Mouse (Mus musculus) heart, adult 11 months (tissue): ENCODE results near the gene Tbc1d9b.
"Not testable (repeated sequence)": the region's sequence is repeated elsewhere in the genome, so short reads cannot be mapped to it uniquely, and the experiment has no call there.

Source experiments
- DNase-seq: peaks from one replicate; pipeline ENCODE4 v3.0.0; 2022

The Tbc1d9b gene

GRCm38 (mm10) chr11:50130811-50131766 is at the start of gene Tbc1d9b:
Gene Tbc1d9b, plus strand, starts transcription at chr11:50131396.
- peak; percentile 99 for DNase-seq

- peak; percentile 28 for DNase-seq
Observed at GRCm38 (mm10) chr11:50086211-50086610, 45.0 kb upstream of the Tbc1d9b start.

- peak; percentile 18 for DNase-seq
Observed at GRCm38 (mm10) chr11:50089840-50090239, 41.4 kb upstream of the Tbc1d9b start.

DNA sequence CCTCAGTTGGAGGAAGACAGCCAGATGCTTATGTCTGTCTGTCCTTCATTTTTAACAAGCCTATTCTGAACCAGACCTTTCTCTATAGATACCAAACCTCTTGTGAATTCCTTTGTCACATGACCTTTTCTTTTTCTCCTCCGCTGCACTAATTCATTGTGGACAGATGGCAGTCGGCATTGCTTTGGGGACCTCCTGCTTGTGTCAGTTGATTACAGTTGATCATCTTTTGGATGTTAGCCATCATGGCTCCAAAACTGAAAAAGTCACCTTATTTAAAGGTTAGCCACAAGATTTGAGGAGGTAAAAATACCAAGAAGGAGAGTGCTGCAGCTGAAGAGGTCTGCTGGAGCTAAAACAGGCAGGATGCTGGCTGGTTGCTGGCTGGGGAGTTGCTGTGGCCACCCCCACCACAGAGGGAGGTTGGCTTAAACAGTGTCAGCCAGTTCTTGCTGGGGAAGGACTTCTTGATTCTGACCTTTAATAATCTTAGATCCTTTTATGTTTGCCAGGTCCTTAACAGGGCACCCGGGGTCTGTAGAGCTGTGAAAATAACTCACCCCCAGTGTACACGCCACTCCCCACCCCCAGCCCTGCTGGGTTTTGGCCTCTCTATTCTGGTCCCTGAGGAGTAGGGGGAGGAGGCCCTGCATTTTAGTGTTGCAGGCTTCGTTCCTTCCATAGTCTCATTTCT is 40.1 kb upstream of the Tbc1d9b start:
- DNase-seq, result peak; percentile 76

- peak; percentile 66 for DNase-seq
Observed at GRCm38 (mm10) chr11:50091681-50092080, 39.5 kb upstream of the Tbc1d9b start.

GRCm38 (mm10) chr11:50095661-50096060 is 35.5 kb upstream of the Tbc1d9b start:
- peak; percentile 66 for DNase-seq

GRCm38 (mm10) chr11:50097091-50097490 is 34.1 kb upstream of the Tbc1d9b start:
- DNase-seq, result peak; percentile 69

DNA sequence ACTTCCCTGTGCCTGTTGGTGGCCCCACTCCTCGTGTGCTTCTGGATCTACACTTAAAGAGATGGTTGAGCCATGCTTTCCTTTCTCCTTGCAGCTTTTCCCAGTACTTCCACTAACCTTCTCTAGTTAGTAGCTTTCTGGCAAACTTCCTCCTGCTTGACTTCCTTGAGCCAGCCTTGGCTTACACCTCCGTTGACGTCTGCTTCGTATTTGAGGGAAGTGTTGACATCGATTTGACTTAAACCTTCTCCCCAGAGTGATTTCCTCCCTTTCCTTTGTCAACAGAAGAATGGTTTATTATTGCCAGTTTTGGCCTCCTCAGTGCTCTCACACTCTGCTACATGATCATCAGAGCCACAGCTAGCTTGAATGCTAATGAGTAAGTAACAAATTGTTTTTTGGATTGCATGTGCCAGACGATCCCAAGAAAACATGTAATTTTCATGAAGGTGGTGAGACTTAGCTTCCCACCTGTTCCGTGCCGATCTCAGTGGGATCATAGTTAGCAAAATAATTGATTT is 32.2 kb upstream of the Tbc1d9b start:
- peak; percentile 91 for DNase-seq

DNA sequence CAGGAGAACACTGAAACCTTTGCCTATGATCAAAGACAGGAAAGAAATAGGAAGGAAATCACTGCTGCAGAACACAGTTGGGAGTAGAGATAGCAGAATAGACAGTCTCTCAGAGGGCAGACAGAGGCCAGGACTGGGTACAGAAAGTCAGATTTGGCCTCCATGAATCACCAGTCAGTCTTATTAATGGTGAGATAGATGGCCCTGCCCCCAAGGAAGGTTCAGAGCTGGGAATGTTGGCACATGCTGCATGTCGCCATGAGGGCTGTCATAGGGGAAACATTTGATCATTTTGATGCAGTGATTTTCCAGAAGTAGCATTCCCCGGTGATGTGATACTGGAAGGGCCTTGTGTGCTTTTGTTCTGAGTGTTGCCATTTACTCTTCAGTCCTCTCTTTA is 31.5 kb upstream of the Tbc1d9b start:
- peak; percentile 82 for DNase-seq

DNA sequence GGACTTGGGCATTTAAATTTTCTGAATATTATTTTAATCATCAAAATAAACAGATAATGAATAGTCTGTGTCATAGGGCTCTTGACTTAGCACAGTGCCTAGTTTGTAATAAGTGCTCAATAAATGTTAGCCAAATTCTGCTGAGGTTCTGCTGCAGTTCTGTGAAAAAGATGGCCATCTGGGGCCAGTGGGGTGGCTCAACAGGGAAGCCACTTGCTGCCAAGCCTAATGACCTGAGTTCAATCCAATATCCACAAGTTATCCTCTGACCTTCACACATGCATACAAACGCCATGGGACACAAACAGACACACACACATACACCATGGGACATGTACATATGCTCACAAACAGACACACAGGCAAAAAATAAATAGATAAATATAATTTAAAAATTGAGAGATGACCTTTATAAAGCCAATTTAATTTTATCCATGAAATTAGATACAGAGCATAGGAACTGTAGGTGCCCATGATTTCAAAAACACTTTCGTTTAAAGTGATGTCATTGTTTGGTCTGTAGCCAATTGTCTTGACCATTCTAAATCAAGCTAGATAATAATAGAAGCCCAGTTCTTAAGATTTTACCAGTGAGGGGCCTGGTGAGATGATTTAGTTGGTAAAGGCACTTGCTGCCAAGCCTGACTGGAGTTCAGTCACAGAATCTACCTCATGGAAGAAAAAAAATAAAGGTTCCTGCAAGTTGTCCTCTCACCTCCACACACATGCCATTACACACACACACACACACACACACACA is 30.5 kb upstream of the Tbc1d9b start:
- peak; percentile 51 for DNase-seq

DNA sequence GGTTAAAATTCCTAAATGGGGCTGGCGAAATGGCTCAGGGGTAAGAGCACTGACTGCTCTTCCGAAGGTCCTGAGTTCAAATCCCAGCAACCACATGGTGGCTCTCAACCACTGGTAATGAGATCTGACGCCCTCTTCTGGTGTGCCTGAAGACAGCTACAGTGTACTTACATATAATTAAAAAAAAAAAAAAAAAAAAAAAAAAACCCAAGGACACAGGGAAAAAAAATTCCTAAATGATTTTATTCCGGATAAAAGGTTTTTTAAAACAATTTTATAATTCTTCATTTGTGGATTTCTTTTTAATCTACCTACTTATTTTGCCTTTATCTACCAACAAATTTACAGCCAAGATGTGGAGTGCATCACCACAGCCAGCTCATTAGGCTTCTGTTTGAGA is 29.2 kb upstream of the Tbc1d9b start:
- DNase-seq, result not testable (repeated sequence)

- peak; percentile 70 for DNase-seq
Observed at GRCm38 (mm10) chr11:50104016-50104415, 27.2 kb upstream of the Tbc1d9b start.

DNA sequence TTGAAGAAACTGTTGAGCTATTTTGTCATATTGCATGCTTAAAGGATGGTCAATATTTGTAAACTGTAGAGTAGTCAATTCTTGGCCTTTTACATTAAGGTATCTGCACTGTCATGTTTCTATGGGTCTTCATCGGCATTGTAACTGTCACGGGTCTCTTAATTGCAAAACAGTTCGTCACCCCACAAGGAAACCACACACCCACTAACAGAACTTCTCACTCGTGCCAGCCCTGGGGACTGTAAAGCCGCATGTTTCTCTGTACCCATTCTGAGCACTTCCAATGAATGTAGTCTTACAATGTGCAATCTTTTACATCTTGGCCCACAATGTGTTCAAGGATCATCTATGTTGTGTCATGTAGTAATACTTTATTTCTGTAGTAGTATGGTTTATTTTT is 26.0 kb upstream of the Tbc1d9b start:
- peak; percentile 55 for DNase-seq

DNA sequence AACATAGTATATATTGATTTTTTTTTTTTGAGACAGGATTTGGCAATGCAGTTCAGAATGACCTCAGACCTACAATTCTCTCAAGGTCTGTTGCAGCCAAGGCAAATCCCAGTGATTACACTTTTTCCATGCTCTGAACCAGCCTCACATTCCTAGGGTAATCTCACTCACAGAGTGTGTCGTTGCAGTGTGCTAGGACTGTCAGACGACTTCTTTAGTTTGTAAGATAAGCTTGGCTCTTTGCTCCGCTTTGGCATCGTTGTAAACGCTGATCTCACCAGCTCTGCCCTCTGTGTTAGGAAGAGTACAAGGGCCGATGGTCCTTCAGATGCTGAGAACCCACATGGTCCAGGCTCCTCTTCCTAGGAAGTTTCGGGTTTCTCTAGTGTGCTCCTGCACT is 25.2 kb upstream of the Tbc1d9b start:
- DNase-seq, result no peak

- peak; percentile 96 for DNase-seq
Observed at GRCm38 (mm10) chr11:50108823-50109244, 22.4 kb upstream of the Tbc1d9b start.

DNA sequence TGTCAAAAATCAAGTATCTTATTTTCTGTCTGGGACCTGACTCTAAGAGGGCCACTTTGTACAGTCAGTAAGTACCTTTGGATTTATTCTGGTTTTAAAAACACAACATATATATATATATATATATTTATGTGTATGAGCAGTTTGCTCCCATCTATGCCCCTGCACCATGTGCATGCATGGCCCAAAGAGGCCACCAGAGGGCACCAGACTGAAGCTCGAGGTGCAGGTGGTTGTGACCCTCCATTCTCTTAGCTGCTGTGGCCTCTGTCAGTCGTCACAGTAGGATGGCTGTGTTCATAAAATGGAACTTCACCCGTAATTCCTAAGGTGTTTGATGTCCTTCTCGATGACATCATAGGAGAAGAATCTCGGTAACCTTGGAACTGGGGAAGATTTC is 16.9 kb upstream of the Tbc1d9b start:
- peak; percentile 95 for DNase-seq

- DNase-seq, result no peak
Observed at GRCm38 (mm10) chr11:50122631-50123081, 8.5 kb upstream of the Tbc1d9b start.

DNA sequence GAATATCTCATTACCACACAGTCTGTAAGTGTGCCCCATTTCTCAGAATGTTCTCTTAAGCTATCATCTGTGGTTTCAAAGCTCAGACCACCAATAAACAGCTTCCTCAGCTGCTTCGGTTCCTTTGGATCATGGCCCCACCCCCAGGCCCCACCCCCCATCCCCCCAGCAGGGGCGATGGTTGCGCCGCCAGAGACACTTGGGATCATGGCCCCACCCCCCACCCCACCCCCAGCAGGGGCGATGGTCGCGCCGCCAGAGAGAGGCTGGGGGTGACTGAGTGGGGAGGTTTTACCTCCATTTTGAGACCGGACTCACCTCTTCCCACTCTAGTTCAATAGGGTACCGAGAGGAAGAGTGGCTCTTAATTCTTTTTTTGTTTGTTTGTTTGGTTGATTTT is 3.4 kb upstream of the Tbc1d9b start:
- no peak for DNase-seq

- peak; percentile 92 for DNase-seq
Observed at GRCm38 (mm10) chr11:50131801-50132201, 605 bp downstream of the Tbc1d9b start.

DNA sequence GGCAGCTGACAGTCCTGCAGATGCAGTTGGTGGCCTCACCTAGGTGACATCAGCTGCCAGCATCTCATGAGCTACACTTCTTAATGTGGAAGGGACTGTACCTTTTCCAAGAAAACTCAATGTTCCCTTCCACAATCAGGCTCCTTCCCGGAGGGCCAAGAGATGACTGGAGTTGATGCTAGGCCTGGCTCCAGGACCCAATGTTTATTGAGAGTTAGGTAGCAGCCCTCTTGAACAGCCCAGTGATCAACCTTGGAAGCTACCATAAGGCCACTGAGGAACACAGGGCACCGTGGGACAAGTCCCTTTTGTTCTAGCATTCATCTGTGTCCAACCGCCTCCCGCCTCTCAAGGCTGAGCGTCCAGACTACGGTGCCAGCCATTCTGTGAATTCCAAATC is 1.1 kb downstream of the Tbc1d9b start:
- no peak for DNase-seq

DNA sequence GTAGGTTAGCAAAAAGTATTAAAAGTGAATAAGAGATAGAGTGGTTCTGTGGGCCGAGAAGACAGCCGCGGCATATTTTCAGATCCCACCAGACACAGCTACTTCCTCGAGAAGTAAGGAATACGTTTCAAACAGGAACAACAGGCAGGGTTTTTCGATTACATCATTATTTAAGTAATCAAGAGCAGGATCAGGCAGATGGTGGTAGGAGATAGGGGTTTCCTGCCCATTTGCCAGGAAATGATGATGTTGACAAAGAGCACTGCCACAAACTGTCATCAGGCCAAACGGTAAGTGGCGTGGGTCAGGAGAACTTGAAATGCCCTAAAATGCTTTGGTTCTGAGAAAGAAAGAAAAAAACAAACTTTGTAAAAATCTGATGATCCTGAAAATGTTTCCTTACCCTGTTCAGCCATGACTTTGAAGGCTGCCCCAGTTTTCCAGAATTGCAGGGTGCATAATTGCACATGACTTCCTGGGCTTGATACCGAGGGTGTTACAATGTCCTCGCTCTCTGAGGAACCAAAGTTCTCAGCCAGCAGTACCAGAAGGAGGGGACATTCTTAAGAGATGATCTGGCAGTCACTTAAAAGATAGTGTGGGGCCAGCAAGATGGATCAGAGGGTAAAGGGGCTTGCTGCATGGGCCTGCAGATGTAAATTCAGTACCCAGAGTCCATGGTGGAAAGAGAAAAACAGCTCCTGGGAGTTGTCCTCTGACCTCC is 3.1 kb downstream of the Tbc1d9b start:
- peak; percentile 92 for DNase-seq

DNA sequence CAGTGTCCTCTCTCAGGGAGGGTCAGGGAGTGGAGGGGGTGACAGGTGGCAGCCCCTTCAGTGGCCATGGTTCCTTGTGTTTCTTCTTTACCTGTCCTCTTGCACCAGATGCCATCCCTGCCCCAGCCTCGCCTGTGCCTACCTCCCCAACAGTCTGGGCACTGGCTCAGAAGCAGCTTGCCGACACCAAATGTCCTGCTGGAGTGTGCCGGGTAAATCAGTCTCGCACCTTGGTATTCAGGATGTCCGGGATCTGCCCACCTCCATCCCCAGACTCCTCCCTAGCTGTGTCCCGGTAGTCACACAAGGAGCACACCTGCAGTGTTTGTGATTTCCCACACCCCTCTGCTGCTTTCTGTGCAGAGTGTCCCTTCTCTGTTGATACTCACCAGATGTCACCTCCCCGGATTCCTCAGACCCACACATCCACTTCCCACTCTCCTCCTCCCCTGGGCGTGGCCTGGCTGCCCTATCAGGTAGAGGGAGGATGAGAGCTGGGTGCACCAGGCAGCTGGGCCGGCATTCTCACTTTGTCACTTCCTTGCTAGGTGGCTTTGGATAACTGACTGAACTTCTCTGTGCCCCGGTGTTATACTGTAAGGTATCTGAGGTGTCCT is 7.1 kb downstream of the Tbc1d9b start:
- DNase-seq, result peak; percentile 88
